Mouse (Mus musculus): ENCODE measurements around the gene Rpap3. TPM values are rescaled to one million over a fixed set of nuclear protein-coding genes. Genes with fewer than 3 reads are reported as not detected.

Gene Rpap3
- total RNA-seq, 2 experiments from 2014 or later = 25.6 to 26.9 TPM

DNA sequence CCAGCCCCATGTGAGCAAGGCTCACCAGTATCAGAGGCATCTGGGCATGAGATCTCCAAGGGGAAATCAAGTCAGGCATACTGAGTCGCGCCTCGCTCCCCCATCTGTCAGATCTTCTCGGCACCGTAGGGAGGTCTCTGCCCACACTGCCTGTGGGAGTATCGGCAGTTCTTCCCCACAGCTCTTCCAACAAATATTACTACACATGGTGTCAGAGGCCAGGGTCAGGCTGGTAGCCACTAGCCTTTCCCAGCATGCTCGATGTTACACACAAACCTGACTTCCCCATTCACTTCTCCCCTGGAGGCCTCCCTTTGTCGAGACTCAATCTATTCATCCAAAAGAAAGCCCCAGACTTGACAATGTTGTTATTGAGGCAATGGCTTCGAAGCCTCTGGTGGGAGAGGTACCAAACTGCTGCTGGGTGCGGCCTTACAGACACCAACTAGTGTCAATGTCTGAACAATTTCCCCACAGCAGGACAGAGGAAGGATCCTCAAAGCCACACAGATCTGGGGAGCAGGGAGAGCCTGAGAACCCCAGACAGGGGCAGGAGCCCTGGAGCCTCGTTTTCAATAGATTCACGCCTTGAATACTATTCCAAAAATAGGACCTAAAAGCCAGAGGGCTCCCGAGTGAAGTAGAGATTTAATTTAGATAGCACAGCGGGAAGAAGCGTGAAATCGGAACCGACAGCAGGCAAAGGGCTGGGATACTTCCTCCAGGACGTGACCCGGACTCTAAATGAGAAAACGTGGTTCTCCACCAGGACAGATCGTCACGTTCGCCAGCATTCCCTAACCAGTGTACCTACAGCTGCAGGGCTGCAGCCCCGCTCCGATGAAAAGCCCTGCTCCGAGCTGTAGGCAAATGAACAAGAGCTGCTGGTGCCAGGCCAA, 47.5 kb downstream of the Rpap3 start:
- no peak for DNase-seq (ENCODE audit: low spot score in 2 of 2)

- no peak for DNase-seq (ENCODE audit: low spot score in 2 of 2)
Observed at GRCm38 (mm10) chr15:97657420-97657819, 48.2 kb downstream of the Rpap3 start.

DNA sequence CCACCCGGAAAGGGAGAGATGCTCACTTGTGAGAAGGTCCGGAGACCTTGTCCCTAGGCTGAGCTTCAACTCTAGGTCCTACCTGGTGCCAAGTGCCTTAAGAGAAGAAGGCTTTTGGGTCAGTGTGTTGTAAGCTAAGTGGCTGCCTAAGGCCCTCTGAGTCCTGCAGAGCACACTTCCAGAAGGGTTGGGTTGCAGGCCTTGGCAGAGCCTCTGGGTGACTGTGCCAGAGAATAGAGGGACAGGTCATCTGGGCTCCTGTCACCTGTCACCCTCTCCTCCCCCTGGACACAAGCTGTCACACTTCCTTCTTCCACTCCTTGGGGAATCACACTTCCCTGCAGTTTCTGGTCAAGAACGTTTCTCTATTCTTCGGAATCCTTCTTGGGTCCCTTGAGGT, 55.9 kb downstream of the Rpap3 start:
- no peak for DNase-seq (ENCODE audit: low spot score in 2 of 2)

GRCm38 (mm10) chr15:97648176-97648575, 57.4 kb downstream of the Rpap3 start:
- DNase-seq (ENCODE audit: low spot score in 2 of 2) = no peak

GRCm38 (mm10) chr15:97646426-97646825, 59.2 kb downstream of the Rpap3 start:
- no peak for DNase-seq (ENCODE audit: low spot score in 2 of 2)

- DNase-seq (ENCODE audit: low spot score in 2 of 2) = no peak
Observed at GRCm38 (mm10) chr15:97643986-97644385, 61.6 kb downstream of the Rpap3 start.

Other genes starting within 250 kb of the Rpap3 start
- 1 to 10 TPM in 1 of 2 experiments, under 1 TPM in 1; 0.95 to 1.1 TPM for gene Endou, start 25.5 kb upstream of the Rpap3 start, total RNA-seq (2021)
- 10 to 100 TPM; 19.2 to 27.9 TPM for gene Rapgef3, start 62.1 kb upstream of the Rpap3 start, total RNA-seq (2021)
- 10 to 100 TPM; 83.0 to 91.7 TPM for gene Slc48a1, start 72.7 kb upstream of the Rpap3 start, total RNA-seq (2021)
- gene Hdac7, start 138.7 kb upstream of the Rpap3 start, total RNA-seq (2021) = 100 to 1,000 TPM; 116 to 120 TPM
- gene Vdr, start 204.8 kb upstream of the Rpap3 start, total RNA-seq (2021) = 10 to 100 TPM in 1 of 2 experiments, 1 to 10 TPM in 1; 3.8 to 13.3 TPM